ENCODE assay signal across 10 mouse cellular contexts in genomic region chr11:32805958-32806357, GRCm38 (mm10). TPM values are rescaled to one million over a fixed set of nuclear protein-coding genes. Genes with fewer than 3 reads are reported as not detected.
DNase-seq lines count a peak whose midpoint lies in the region; ATAC-seq lines count a peak whose summit lies in the region.
"Had no signal": no experiment of that assay in that cellular context is flagged by ENCODE, and none has a peak within 500 bp of the region (broad histone marks: within the 10 kb centered on the region; RNA-seq: fewer than 3 reads in every experiment).

No protein-coding gene starts in this region.

- peak; percentile 14 to 46 for DNase-seq in left cerebral cortex, postnatal 25 days (ENCODE audit: low spot score in 2 of 2)
- no peak for DNase-seq in left cerebral cortex, postnatal 36 days (ENCODE audit: low spot score in 2 of 2)
- DNase-seq in ES-CJ7 (ENCODE audit: low read depth, low spot score): peak; percentile 84
- DNase-seq in adrenal gland, adult 8-10 months: peak; percentile 23
- no peak for DNase-seq in embryonic facial prominence, embryonic 14.5 days (ENCODE audit: low spot score)
- DNase-seq in kidney, postnatal 14 days: peak; percentile 38
- no peak for DNase-seq in urinary bladder, adult 2 months (ENCODE audit: low spot score)

- H3K36me3 ChIP-seq in embryonic facial prominence, embryonic 14.5 days (ENCODE audit: control insufficient read depth, insufficient read depth, low read length): no peaks in the 10 kb centered on the region
- no peaks in the 10 kb centered on the region for H3K36me3 ChIP-seq in neural tube, embryonic 12.5 days

- ATAC-seq in embryonic facial prominence, embryonic 14.5 days (ENCODE audit: low read depth): 0 out of 2 replicates have a peak, but pooled peaks have one; percentile 41
- peak; percentile 58; the same call in 1 of the 2 replicates for ATAC-seq in neural tube, embryonic 12.5 days (ENCODE audit: low FRiP score, low read depth)

- H3K4me1 ChIP-seq in embryonic facial prominence, embryonic 14.5 days (ENCODE audit: control insufficient read depth, insufficient read depth, low read length): 0 out of 2 replicates have a peak, but pooled peaks cover 5% of the 10 kb centered on the region
- no peaks in the 10 kb centered on the region for H3K4me1 ChIP-seq in neural tube, embryonic 12.5 days

- H3K9me3 ChIP-seq in embryonic facial prominence, embryonic 14.5 days (ENCODE audit: control insufficient read depth, low read length): no peaks in the 10 kb centered on the region
- no peaks in the 10 kb centered on the region for H3K9me3 ChIP-seq in neural tube, embryonic 12.5 days

- H3K4me2 ChIP-seq in embryonic facial prominence, embryonic 14.5 days (ENCODE audit: low read depth, low read length): no peak overlapping the region
- H3K4me2 ChIP-seq in neural tube, embryonic 12.5 days (replicated peaks): no peak overlapping the region

- WGBS in embryonic facial prominence, embryonic 14.5 days: 21% methylated on average over 2 of the region's 2 CpGs
- WGBS in neural tube, embryonic 12.5 days: 10% methylated on average over 2 of the region's 2 CpGs

- H3K27me3 ChIP-seq in embryonic facial prominence, embryonic 14.5 days (replicated peaks; ENCODE audit: control insufficient read depth, insufficient read depth, low read length): peaks cover 3% of the 10 kb centered on the region; the same call in 1 of the 2 replicates
- no peaks in the 10 kb centered on the region for H3K27me3 ChIP-seq in neural tube, embryonic 12.5 days (replicated peaks)

- intact Hi-C loops in left cerebral cortex, postnatal 25 days (cut with DNase I): loop anchor here (1.0 kb wide), 2 partner anchors 151 to 342 kb away; no protein-coding TSS in a partner anchor
- intact Hi-C loops in left cerebral cortex, postnatal 36 days (cut with DNase I): loop anchor here (5.0 kb wide), 2 partner anchors 151 to 341 kb away; partner anchors contain the start of gene Fgf18

- H3K9ac ChIP-seq in embryonic facial prominence, embryonic 14.5 days (ENCODE audit: low read depth, low read length): no peak overlapping the region
- H3K9ac ChIP-seq in neural tube, embryonic 12.5 days: no peak overlapping the region

- no peak overlapping the region for H3K27ac ChIP-seq in embryonic facial prominence, embryonic 14.5 days (replicated peaks; ENCODE audit: low read depth, low read length)
- no peak overlapping the region for H3K27ac ChIP-seq in neural tube, embryonic 12.5 days

- no peak overlapping the region for H3K4me3 ChIP-seq in embryonic facial prominence, embryonic 14.5 days (ENCODE audit: low read depth, low read length)
- H3K4me3 ChIP-seq in neural tube, embryonic 12.5 days: no peak overlapping the region
- H3K4me3 ChIP-seq: erythroblast, embryonic 14.5 days had no signal

RNA-seq across cellular contexts. Expression of gene Smim23, which starts 18.4 kb away (rescaled TPM):
- not detected for total RNA-seq in left cerebral cortex, postnatal 25 days (2021)
- total RNA-seq in left cerebral cortex, postnatal 36 days (2021): not detected
- total RNA-seq in adrenal gland, adult 8-10 months (2022): not detected
- polyA plus RNA-seq in embryonic facial prominence, embryonic 14.5 days (2014; fragmentation: Nextera tagmentation; extraction: Ambion mirVana): not detected in 2 replicates
- not detected in 2 replicates for polyA plus RNA-seq in neural tube, embryonic 12.5 days (2016; fragmentation: Nextera tagmentation; extraction: Ambion mirVana)
- polyA plus RNA-seq in urinary bladder, adult 2 months (2012; rRNA removed): not detected in 2 replicates
- polyA plus RNA-seq: erythroblast, embryonic 14.5 days; liver, embryonic 16.5 days had no signal

Comparison
In these comparisons a context has a peak if more than half of its experiments do, and no peak if none do; other contexts are left out.
1. DNase-seq: peak in left cerebral cortex, postnatal 25 days (2 of 2), ES-CJ7 (single experiment), adrenal gland, adult 8-10 months (single experiment) and kidney, postnatal 14 days (single experiment); none in left cerebral cortex, postnatal 36 days (0 of 2), embryonic facial prominence, embryonic 14.5 days (single experiment) and urinary bladder, adult 2 months (single experiment).